Mouse (Mus musculus) lung, embryonic 16.5 days (tissue): ENCODE data around the gene Nat8l. TPM values are rescaled to one million over a fixed set of nuclear protein-coding genes. Genes with fewer than 3 reads are reported as not detected.
"Not testable (repeated sequence)": the region's sequence is repeated elsewhere in the genome, so short reads cannot be mapped to it uniquely, and the experiment has no call there.

Source experiments
- ATAC-seq: fragments of 200-750 bp; cut with Nextera tagmentation; 2 replicates; pipeline ENCODE4 v1.8.0; 2017; ENCODE audit warnings: low read depth, mild to moderate bottlenecking, moderate library complexity
- H3K27ac ChIP-seq: fragments of 300-500 bp; sonication (generic); 2 replicates; pipeline ENCODE4 v1.5.1; 2014; ENCODE audit warnings: mild to moderate bottlenecking, control low read depth, low read length
- H3K27me3 ChIP-seq: fragments of 300-500 bp; sonication (generic); 2 replicates; pipeline ENCODE4 v1.6.1; 2014; ENCODE audit warnings: low read depth, low read length, mixed read lengths; ENCODE audit not compliant: control insufficient read depth, insufficient read depth
- H3K36me3 ChIP-seq: fragments of 300-500 bp; sonication (generic); 2 replicates; pipeline ENCODE4 v1.6.1; 2014; ENCODE audit warnings: low read length; ENCODE audit not compliant: control insufficient read depth, insufficient read depth
- H3K4me1 ChIP-seq: fragments of 300-500 bp; sonication (generic); replicated peaks from 2 replicates; pipeline ENCODE4 v1.6.1; 2014; ENCODE audit warnings: low read length, mixed read lengths; ENCODE audit not compliant: control insufficient read depth, insufficient read depth
- H3K4me2 ChIP-seq: fragments of 300-500 bp; sonication (generic); 2 replicates; pipeline ENCODE4 v1.6.1; 2014; ENCODE audit warnings: low read depth, low read length, control low read depth
- H3K4me3 ChIP-seq: fragments of 300-500 bp; sonication (generic); 2 replicates; pipeline ENCODE4 v1.5.1; 2014; ENCODE audit warnings: mild to moderate bottlenecking, low read length, control low read depth
- H3K9ac ChIP-seq: fragments of 300-500 bp; sonication (generic); 2 replicates; pipeline ENCODE4 v1.6.1; 2014; ENCODE audit warnings: low read length, control low read depth
- H3K9me3 ChIP-seq: fragments of 300-500 bp; sonication (generic); 2 replicates; pipeline ENCODE4 v1.6.1; 2016; ENCODE audit warnings: low read length; ENCODE audit not compliant: control insufficient read depth
- WGBS: fragments of 180-500 bp; shearing (Covaris S2); extraction: QIAGEN DNeasy Blood & Tissue Kit; methylation state at CpG from one replicate; pipeline ENCODE4 v1.1.7; 2014; 5-methylcytosine and 5-hydroxymethylcytosine counted together
- polyA plus RNA-seq: library from polyadenylated mRNA; unstranded; fragments of >200 nt; fragmentation: Nextera tagmentation; extraction: Ambion mirVana; gene quantifications from 2 replicates; pipeline ENCODE4 v1.2.1, GENCODE M21; 2015

The Nat8l gene
- 0.08 and 0.14 TPM in 2 replicates for polyA plus RNA-seq

DNA sequence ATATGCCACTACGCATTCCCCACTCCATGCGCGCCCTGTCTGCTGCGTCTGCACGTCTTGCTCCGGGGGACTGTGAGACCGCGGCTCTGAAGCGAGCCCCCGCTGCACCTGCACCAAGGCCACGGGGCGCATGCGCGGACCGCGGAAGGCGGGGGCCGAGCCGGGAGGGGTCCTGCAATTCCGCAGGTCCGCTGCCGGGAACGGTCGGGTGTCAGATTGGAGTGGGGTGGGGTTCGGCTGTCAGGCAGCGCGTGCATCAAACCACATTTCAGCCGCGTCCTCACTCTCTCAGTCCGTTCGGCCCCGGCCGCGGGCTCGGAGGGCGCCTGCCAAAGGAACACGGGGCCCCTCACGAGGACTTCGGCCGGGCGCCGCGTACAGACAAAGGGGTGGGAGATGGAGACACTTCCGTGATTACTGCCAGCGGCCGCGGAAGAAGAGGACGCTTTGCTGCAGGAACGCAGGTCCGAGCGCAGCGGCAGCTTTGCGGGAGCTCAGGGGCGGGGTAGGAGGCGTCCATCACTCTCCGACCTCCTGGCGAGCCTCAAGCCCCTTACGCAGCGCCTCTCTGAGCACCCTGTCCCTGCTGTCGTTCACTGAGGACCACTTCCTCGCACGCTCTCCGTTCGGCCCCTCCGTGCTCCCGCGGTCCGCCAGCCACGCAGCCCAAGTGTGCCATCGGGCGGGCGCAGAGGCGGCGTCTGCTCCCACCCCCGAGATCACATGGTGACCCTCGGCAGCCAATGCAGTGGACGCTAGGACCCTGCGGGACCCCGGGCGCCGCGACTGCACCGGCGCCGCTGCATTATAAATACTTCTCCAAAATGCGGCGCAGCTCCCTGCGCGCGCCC lies at the start of gene Nat8l:
Gene Nat8l (plus strand): TSS at position 142 of the 851 bp plus-strand sequence.
- no peaks in the 10 kb centered on the region for H3K9me3 ChIP-seq
- peaks cover 15% of the 10 kb centered on the region for H3K4me1 ChIP-seq
- no peak within 1 kb of the TSS for H3K27ac ChIP-seq
- WGBS: under 1% methylated on average over 87 of the region's 90 CpGs
- peaks cover 56% of the 10 kb centered on the region for H3K27me3 ChIP-seq
- ATAC-seq: peak; percentile 71
- peak within 1 kb of the TSS; percentile 68 for H3K4me3 ChIP-seq
- H3K4me2 ChIP-seq: peak within 1 kb of the TSS; percentile 99
- no peaks in the 10 kb centered on the region for H3K36me3 ChIP-seq
- peak within 1 kb of the TSS; percentile 56 for H3K9ac ChIP-seq

DNA sequence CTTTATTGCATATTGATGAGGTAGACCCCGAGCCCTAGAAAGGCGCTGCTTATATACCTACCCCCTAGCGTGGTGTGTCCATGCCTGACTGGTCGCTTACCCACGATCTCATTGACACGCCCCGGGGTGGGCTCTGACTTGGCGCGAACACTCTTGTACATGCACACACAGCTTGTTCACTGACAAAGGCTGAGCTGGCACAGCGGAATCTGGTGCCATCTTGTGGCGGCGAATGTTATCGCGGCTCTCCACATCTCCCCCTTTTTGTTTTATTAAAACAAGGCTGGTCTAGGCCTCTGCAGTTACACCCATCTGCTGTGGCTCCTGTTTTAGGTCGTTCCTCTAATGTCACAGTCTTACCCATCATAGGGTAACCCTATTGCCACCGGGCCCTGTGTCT lies 48.7 kb upstream of the Nat8l start:
- not testable (repeated sequence) for H3K27ac ChIP-seq, ATAC-seq, H3K4me3 ChIP-seq, H3K4me2 ChIP-seq, H3K9ac ChIP-seq, H3K36me3 ChIP-seq, H3K27me3 ChIP-seq, H3K4me1 ChIP-seq
- peaks cover 14% of the 10 kb centered on the region for H3K9me3 ChIP-seq
- WGBS: 84% methylated on average over 16 of the region's 16 CpGs

DNA sequence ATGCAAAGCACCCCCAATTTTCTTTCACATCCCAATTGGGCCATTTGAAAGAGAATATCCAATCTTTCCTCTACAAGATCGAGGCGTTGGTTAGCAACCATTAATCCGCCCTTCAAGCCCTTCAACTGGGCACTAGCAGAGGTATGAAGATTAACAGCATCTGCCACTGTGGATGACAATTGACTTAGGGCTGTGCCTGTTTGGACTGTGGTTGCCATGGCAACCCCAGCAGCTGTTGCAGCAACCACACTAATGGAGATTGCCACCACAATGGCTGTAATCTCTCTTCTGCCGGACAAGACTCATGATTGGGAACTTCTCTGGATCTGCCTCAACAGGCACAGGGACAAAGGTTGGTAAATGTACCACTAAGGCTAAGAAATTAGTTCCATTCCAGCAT lies 47.5 kb upstream of the Nat8l start:
- no peak overlapping the region for H3K9ac ChIP-seq
- no peak overlapping the region for H3K27ac ChIP-seq
- H3K4me3 ChIP-seq: no peak overlapping the region
- no peaks in the 10 kb centered on the region for H3K4me1 ChIP-seq
- 79% methylated on average over 4 of the region's 4 CpGs for WGBS
- ATAC-seq: no peak
- no peak overlapping the region for H3K4me2 ChIP-seq
- no peaks in the 10 kb centered on the region for H3K27me3 ChIP-seq
- peaks cover 14% of the 10 kb centered on the region for H3K9me3 ChIP-seq
- H3K36me3 ChIP-seq: no peaks in the 10 kb centered on the region

DNA sequence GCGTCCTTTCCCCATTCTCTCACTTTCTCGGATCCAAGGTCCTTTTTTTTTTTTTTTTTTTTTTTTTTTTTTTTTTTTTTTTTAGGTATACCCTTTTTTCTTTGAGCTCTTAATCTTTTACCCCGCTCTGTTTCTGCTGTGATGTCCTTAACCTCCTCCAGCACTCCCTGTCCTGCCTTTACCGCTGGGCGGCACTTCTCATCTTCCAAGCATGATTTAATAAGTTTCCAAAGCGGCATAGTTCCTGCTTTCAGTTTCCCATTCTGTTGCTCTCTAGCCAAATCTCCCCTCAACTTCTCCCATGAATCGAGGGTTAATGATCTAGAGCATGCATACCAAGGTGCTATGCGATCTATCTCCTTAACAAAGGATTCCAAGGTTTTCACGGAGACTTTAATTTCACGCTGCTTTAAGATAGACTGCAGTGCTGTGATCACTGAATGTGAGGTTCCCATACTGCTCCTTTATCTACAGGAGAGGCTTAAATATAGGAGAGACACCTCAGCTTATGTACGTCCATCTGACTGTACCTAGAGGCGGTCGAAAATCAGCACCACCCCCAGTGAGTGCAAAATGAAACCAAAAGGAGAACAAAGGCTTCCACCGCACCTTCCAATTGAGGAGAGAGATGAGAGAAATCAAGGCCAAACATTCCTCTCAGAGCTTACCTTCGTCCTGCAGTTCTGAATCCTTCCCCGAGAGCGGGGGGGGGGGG lies 42.2 kb upstream of the Nat8l start:
- Histone ChIP-seq H3K9me3 (peaks cover 11% of the 10 kb centered on the region), H3K4me2 (no peak overlapping the region), H3K36me3 (no peaks in the 10 kb centered on the region), H3K4me3 (no peak overlapping the region), H3K27me3 (no peaks in the 10 kb centered on the region), H3K4me1 (no peaks in the 10 kb centered on the region), H3K9ac (no peak overlapping the region), H3K27ac (no peak overlapping the region)
- WGBS: 86% methylated on average over 15 of the region's 17 CpGs
- no peak for ATAC-seq

DNA sequence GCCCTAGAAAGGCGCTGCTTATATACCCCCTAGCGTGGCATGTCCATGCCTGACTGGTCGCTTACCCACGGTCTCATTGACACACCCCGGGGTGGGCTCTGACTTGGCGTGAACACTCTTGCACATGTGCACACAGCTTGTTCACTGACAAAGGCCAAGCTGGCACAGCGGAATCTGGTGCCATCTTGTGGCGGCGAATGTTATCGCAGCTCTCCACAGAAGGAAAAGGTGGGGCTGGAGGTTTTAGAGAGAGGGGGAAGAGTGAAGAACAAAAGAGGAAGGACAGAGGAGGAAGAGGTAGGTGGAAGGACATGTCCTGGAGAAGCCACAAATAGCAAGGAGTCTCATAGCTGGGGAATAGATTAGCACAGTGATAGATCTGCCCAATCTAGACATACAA lies 41.4 kb upstream of the Nat8l start:
- H3K27me3 ChIP-seq: no peaks in the 10 kb centered on the region
- WGBS: 32% methylated on average over 10 of the region's 10 CpGs
- no peak overlapping the region for H3K4me3 ChIP-seq
- H3K9ac ChIP-seq: no peak overlapping the region
- ATAC-seq: peak; percentile 17; the same call in 1 of the 2 replicates
- H3K4me2 ChIP-seq: no peak overlapping the region
- H3K9me3 ChIP-seq: peaks cover 13% of the 10 kb centered on the region
- no peaks in the 10 kb centered on the region for H3K4me1 ChIP-seq
- no peaks in the 10 kb centered on the region for H3K36me3 ChIP-seq
- H3K27ac ChIP-seq: no peak overlapping the region

DNA sequence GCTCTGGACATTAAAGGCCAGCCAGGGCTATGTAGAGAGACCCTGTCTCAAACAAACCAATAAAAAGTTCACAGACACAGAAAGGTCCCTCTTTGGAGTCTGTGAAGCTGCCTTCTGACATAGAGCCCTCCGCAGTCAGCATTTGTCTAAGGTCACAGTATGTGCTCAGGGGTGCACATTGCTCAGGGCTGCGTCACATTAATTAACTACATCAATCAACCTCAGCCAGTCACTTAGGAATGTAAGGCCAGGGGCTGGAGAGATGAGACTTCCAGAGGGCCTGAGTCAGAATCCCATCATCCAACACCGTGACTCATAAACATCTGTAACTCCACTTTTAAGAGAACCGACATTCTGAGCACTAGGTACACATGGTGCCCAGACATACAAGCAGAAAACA lies 39.9 kb upstream of the Nat8l start:
- Histone ChIP-seq H3K4me2 (no peak overlapping the region), H3K4me3 (no peak overlapping the region), H3K4me1 (no peaks in the 10 kb centered on the region), H3K9ac (no peak overlapping the region), H3K27ac (no peak overlapping the region), H3K9me3 (peaks cover 13% of the 10 kb centered on the region), H3K27me3 (no peaks in the 10 kb centered on the region), H3K36me3 (no peaks in the 10 kb centered on the region)
- WGBS: 49% methylated on average over 4 of the region's 4 CpGs
- no peak for ATAC-seq

DNA sequence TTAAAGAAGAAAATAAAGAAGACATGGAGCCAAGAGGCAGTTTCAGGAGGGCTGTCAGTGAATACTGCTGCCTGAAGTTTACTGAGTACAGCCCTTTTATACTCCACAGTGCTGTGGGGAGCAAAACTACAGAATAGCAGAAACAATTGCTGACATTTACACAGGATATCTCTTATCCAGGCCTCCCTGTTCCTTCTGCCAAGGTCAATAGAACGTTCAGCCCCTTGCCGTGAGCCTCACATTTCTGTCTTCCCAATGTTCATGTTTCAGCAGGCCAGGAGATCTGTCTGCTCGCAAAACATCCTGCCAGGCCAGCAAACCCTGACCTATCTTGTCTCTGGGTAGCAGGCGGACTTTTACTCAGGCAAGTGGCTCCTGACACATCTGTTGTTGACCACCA lies 36.4 kb upstream of the Nat8l start:
- Histone ChIP-seq H3K4me3 (no peak overlapping the region), H3K4me2 (no peak overlapping the region), H3K4me1 (no peaks in the 10 kb centered on the region), H3K36me3 (no peaks in the 10 kb centered on the region), H3K9me3 (peaks cover 6% of the 10 kb centered on the region; the same call in 1 of the 2 replicates), H3K9ac (no peak overlapping the region), H3K27me3 (no peaks in the 10 kb centered on the region), H3K27ac (no peak overlapping the region)
- 70% methylated on average over 4 of the region's 4 CpGs for WGBS
- ATAC-seq: no peak

DNA sequence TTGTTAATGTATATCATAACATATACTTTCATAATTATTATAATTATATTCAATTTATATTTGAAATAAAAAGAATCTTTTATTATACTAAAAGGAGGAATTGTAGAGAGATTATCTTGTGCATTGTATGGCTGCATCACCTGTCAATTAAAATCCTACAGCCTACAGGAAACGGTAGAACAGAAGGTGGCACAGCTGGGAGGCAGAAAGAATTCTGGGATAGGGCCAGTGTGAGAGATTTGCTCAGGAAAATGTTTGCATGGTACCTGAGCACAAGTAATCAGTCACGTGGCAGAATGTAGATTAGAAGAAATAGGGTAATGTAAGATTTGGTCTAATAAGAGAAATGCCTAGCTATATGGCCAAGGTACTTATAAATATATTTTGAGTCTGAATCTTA lies 21.0 kb upstream of the Nat8l start:
- Histone ChIP-seq H3K4me2 (no peak overlapping the region), H3K9ac (no peak overlapping the region), H3K4me1 (no peaks in the 10 kb centered on the region), H3K9me3 (no peaks in the 10 kb centered on the region), H3K36me3 (no peaks in the 10 kb centered on the region), H3K27ac (no peak overlapping the region), H3K27me3 (no peaks in the 10 kb centered on the region), H3K4me3 (no peak overlapping the region)
- WGBS: 60% methylated on average over 2 of the region's 2 CpGs
- no peak for ATAC-seq

DNA sequence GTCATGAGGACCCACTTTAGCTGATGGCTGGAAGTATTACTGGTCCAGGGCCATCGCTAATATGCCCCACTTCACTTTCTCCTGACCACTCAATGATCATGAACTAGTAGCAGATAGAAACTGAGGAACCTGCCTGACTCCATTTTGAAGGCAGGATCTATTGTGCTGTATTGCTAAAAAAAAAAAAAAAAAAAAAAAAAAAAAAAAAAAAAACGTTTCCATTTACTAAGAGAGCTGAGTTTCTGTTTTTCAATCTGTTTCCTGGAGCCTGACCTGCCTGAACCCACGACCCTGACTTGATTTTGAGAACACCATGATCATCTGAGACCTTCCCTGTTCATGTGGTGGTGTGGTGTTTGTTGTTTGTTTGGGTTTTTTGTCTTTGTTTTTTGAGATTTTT lies 19.5 kb upstream of the Nat8l start:
- H3K4me1 ChIP-seq: no peaks in the 10 kb centered on the region
- H3K36me3 ChIP-seq: no peaks in the 10 kb centered on the region
- no peaks in the 10 kb centered on the region for H3K9me3 ChIP-seq
- H3K4me2 ChIP-seq: no peak overlapping the region
- H3K4me3 ChIP-seq: no peak overlapping the region
- no peak overlapping the region for H3K9ac ChIP-seq
- no peak for ATAC-seq
- WGBS: 42% methylated on average over 3 of the region's 3 CpGs
- H3K27ac ChIP-seq: no peak overlapping the region
- no peaks in the 10 kb centered on the region for H3K27me3 ChIP-seq
